Mouse (Mus musculus): ENCODE measurements around the gene Lyrm9. TPM values are rescaled to one million over a fixed set of nuclear protein-coding genes. Genes with fewer than 3 reads are reported as not detected.
"Not testable (repeated sequence)": the region's sequence is repeated elsewhere in the genome, so short reads cannot be mapped to it uniquely, and the experiment has no call there.

The Lyrm9 gene
- total and polyA plus RNA-seq, 2 experiments, result 15.2 to 17.7 TPM

DNA sequence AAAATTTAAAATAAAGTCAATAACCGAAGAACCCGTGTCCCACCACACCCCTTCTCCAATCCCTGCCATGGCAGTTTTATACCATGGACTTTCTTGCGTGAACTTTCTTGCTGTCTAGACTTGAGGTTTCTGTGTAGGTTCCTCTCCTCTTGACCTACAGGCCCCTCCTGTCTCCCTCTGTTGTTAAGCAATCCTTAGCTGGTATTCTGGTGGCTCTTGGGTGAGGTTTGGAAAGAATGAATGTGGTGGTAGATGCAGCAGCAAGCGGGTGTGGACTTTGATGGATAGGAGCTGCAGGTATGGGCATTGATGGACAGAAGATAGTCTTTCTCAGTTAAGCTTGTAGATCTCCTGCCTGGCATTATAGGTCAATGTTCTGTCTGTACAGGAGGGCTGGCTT lies 37.5 kb downstream of the Lyrm9 start:
- Histone ChIP-seq H3K79me2 (ENCODE audit: control insufficient read depth, insufficient read depth, low read length) (no peaks in the 10 kb centered on the region), H3K27ac (replicated peaks; ENCODE audit: insufficient read depth, low read depth, low read length) (no peak overlapping the region)
- WGBS, result 95% methylated on average over 4 of the region's 4 CpGs

DNA sequence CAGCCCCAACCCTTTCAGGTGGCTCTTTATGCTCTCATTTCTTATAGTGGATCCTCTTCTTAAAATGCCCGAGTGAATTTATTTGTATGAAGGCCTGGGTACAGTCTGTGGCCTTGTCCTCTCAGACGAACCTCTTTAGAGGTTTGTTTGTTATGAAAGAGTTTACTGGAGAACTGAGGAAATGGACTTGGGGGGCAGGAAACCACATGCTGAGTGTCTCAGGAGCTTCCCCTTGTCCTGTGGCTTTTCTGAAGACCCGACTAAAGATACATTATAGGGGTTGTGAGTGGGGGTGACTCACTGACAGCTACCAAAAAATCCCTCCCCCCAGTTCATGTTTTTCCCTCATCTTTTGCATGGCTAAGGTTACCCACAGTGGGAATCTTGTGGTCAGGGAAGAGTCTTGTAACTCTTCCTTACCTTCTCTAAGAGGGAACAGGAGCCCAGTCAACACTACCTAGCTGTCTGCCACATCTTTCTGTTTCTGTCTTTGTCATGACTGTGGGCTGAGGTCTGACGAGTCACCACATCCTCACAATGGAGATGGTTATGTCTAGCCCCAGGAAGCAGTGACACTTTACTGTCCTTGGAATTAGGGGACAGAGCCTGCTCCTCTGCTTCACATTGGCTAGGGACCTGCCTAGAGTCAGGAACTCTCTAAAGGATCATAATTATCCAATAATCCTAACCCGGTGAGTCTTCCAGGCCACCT lies 38.3 kb downstream of the Lyrm9 start:
- H3K4me3 ChIP-seq (ENCODE audit: insufficient read depth, low read depth, low read length), result no peak overlapping the region
- no peak overlapping the region for H3K27ac ChIP-seq (replicated peaks; ENCODE audit: insufficient read depth, low read depth, low read length)
- WGBS, result 76% methylated on average over 5 of the region's 5 CpGs
- no peaks in the 10 kb centered on the region for H3K36me3 ChIP-seq (ENCODE audit: control insufficient read depth, insufficient read depth, low read length)
- no peaks in the 10 kb centered on the region for H3K79me2 ChIP-seq (ENCODE audit: control insufficient read depth, insufficient read depth, low read length)
- no peak for DNase-seq (ENCODE audit: extremely low read depth, low read depth, low spot score)
- TF ChIP-seq POLR2A (IDR thresholded peaks at IDR 0.05; ENCODE audit: extremely low read depth, insufficient read depth, low read length) (no peak), CTCF (IDR thresholded peaks at IDR 0.05; ENCODE audit: low read depth, low read length) (no peak)
- no peaks in the 10 kb centered on the region for H3K4me1 ChIP-seq (ENCODE audit: control insufficient read depth, insufficient read depth, low read length)
- H3K9ac ChIP-seq (ENCODE audit: low read depth, low read length), result no peak overlapping the region
- no peaks in the 10 kb centered on the region for H3K27me3 ChIP-seq (ENCODE audit: control insufficient read depth, insufficient read depth, low read length)

More for the DNA sequence above, 37.5 kb downstream of the Lyrm9 start:
- H3K4me3 ChIP-seq (ENCODE audit: insufficient read depth, low read depth, low read length), result no peak overlapping the region
- no peaks in the 10 kb centered on the region for H3K27me3 ChIP-seq (ENCODE audit: control insufficient read depth, insufficient read depth, low read length)
- DNase-seq (ENCODE audit: extremely low read depth, low read depth, low spot score), result no peak
- TF ChIP-seq CTCF (IDR thresholded peaks at IDR 0.05; ENCODE audit: low read depth, low read length) (no peak), POLR2A (IDR thresholded peaks at IDR 0.05; ENCODE audit: extremely low read depth, insufficient read depth, low read length) (no peak)
- H3K36me3 ChIP-seq (ENCODE audit: control insufficient read depth, insufficient read depth, low read length), result no peaks in the 10 kb centered on the region
- H3K9ac ChIP-seq (ENCODE audit: low read depth, low read length), result no peak overlapping the region
- H3K4me1 ChIP-seq (ENCODE audit: control insufficient read depth, insufficient read depth, low read length), result no peaks in the 10 kb centered on the region

DNA sequence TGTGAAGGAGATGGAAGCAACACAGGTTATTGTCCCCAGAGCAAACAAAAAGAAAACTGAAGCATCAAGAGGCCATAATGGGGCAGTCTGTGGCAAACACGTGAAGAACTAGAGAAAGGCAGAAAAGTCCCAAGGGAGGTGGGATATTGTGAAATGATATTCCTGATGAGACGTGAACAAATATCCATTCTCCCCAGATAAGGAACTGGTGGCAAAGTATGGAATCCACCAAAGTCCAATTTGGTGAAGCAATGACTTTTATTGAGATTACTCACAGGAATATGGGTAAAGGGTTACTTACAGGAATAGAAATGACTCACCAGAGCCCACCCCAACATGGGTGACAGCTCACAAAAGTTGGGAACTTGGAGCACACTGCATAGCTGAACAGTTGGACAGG lies 38.9 kb downstream of the Lyrm9 start:
- no peak for DNase-seq (ENCODE audit: extremely low read depth, low read depth, low spot score)
- Histone ChIP-seq H3K27me3 (ENCODE audit: control insufficient read depth, insufficient read depth, low read length) (no peaks in the 10 kb centered on the region), H3K9ac (ENCODE audit: low read depth, low read length) (no peak overlapping the region), H3K4me1 (ENCODE audit: control insufficient read depth, insufficient read depth, low read length) (no peaks in the 10 kb centered on the region), H3K79me2 (ENCODE audit: control insufficient read depth, insufficient read depth, low read length) (no peaks in the 10 kb centered on the region), H3K36me3 (ENCODE audit: control insufficient read depth, insufficient read depth, low read length) (no peaks in the 10 kb centered on the region), H3K27ac (replicated peaks; ENCODE audit: insufficient read depth, low read depth, low read length) (no peak overlapping the region), H3K4me3 (ENCODE audit: insufficient read depth, low read depth, low read length) (no peak overlapping the region)
- no peak for TF ChIP-seq POLR2A (IDR thresholded peaks at IDR 0.05; ENCODE audit: extremely low read depth, insufficient read depth, low read length)
- no peak for TF ChIP-seq CTCF (IDR thresholded peaks at IDR 0.05; ENCODE audit: low read depth, low read length)
- WGBS, result 91% methylated on average over 2 of the region's 2 CpGs

DNA sequence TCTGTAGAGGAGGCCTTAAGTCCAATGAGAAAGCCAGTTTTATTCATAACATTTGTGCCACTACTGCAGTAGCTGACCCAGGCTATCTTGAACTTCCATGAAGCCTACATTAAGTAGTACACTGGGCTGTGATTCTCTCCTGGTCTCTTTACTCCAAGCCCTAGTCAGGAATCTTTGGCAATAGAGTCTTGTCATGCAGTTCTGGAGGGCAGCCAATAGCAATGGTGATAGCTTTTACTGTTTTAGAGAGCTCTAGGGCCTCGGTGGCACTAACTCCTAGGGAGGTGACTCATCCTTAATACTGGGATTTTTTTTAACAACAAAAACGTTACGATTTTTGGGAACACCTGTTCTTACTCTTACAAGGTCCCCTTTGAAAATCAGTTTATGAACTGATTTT lies 40.1 kb downstream of the Lyrm9 start:
- DNase-seq (ENCODE audit: extremely low read depth, low read depth, low spot score), result no peak
- H3K4me1 ChIP-seq (ENCODE audit: control insufficient read depth, insufficient read depth, low read length), result no peaks in the 10 kb centered on the region
- 77% methylated on average over 3 of the region's 3 CpGs for WGBS
- H3K79me2 ChIP-seq (ENCODE audit: control insufficient read depth, insufficient read depth, low read length), result no peaks in the 10 kb centered on the region
- no peak overlapping the region for H3K27ac ChIP-seq (replicated peaks; ENCODE audit: insufficient read depth, low read depth, low read length)
- H3K27me3 ChIP-seq (ENCODE audit: control insufficient read depth, insufficient read depth, low read length), result no peaks in the 10 kb centered on the region
- no peak overlapping the region for H3K9ac ChIP-seq (ENCODE audit: low read depth, low read length)
- TF ChIP-seq CTCF (IDR thresholded peaks at IDR 0.05; ENCODE audit: low read depth, low read length) (no peak), POLR2A (IDR thresholded peaks at IDR 0.05; ENCODE audit: extremely low read depth, insufficient read depth, low read length) (no peak)
- H3K4me3 ChIP-seq (ENCODE audit: insufficient read depth, low read depth, low read length), result no peak overlapping the region
- H3K36me3 ChIP-seq (ENCODE audit: control insufficient read depth, insufficient read depth, low read length), result no peaks in the 10 kb centered on the region

DNA sequence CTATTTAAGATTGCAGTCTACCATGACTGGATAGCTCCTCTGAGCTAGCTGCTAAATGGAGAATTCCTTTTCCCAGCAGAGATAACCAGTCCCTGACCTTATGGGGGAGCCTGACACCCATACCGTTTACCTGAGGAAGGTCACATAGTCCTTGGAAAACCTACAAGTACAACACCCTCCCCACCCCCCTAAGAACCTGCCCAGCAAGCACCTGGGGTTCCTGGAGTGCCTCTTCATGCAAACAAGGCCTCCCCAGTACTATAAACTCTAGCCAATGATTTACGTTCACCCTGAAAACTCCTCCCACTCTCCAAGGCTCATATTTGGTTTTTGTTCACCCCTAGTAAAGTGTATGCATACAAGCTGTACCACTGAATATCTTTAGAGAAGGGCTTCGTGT lies 41.3 kb downstream of the Lyrm9 start:
- Histone ChIP-seq H3K9ac (ENCODE audit: low read depth, low read length) (no peak overlapping the region), H3K27ac (replicated peaks; ENCODE audit: insufficient read depth, low read depth, low read length) (no peak overlapping the region), H3K36me3 (ENCODE audit: control insufficient read depth, insufficient read depth, low read length) (no peaks in the 10 kb centered on the region), H3K27me3 (ENCODE audit: control insufficient read depth, insufficient read depth, low read length) (no peaks in the 10 kb centered on the region), H3K79me2 (ENCODE audit: control insufficient read depth, insufficient read depth, low read length) (no peaks in the 10 kb centered on the region), H3K4me3 (ENCODE audit: insufficient read depth, low read depth, low read length) (no peak overlapping the region), H3K4me1 (ENCODE audit: control insufficient read depth, insufficient read depth, low read length) (no peaks in the 10 kb centered on the region)
- TF ChIP-seq POLR2A (IDR thresholded peaks at IDR 0.05; ENCODE audit: extremely low read depth, insufficient read depth, low read length) (no peak), CTCF (IDR thresholded peaks at IDR 0.05; ENCODE audit: low read depth, low read length) (no peak)
- WGBS, result 63% methylated on average over 3 of the region's 3 CpGs
- DNase-seq (ENCODE audit: extremely low read depth, low read depth, low spot score), result no peak

DNA sequence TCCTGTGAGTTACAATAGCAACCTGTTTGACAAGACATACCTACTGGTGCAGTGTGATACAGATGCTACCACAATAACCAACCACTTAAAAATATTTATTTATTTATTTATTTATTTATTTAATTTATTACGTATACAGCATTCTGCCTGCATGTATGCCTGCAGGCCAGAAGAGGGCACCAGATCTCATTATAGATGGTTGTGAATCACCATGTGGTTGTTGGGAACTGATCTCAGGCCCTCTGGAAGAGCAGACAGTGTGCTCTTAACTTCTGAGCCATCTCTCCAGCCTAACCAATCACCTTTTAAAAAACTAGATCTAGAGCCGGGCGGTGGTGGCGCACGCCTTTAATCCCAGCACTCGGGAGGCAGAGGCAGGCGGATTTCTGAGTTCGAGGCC lies 42.8 kb downstream of the Lyrm9 start:
- not testable (repeated sequence) for H3K79me2 ChIP-seq (ENCODE audit: control insufficient read depth, insufficient read depth, low read length); H3K9ac ChIP-seq (ENCODE audit: low read depth, low read length); H3K27me3 ChIP-seq (ENCODE audit: control insufficient read depth, insufficient read depth, low read length); H3K36me3 ChIP-seq (ENCODE audit: control insufficient read depth, insufficient read depth, low read length); H3K27ac ChIP-seq (replicated peaks; ENCODE audit: insufficient read depth, low read depth, low read length); H3K4me3 ChIP-seq (ENCODE audit: insufficient read depth, low read depth, low read length); H3K4me1 ChIP-seq (ENCODE audit: control insufficient read depth, insufficient read depth, low read length); DNase-seq (ENCODE audit: extremely low read depth, low read depth, low spot score)
- WGBS, result 99% methylated on average over 8 of the region's 8 CpGs
